Mouse (Mus musculus): Measurements from ENCODE around the gene Armc2. TPM values are rescaled to one million over a fixed set of nuclear protein-coding genes. Genes with fewer than 3 reads are reported as not detected.

Gene Armc2
- polyA plus RNA-seq, 1 experiment from 2014 or later, result 0.20 TPM

DNA sequence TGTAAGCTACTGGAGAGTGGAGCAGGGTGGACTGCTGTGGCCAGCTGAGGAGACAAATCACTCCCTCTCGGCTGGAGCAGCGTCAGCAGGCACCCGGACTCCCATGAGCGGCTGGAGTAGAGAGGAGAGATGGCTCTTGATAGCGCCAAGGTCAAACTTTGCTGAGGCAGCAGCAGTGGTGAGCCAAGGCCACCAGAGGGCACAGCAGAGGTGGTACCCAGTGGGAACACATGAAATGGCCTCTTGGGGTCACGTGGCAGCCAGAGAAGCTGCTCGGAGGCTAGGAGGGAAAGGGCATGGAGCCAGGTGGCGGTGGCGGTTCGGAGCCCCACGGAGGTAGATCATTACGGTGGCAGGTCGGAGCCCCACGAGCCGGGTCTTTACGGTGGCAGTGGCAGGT is 12.8 kb upstream of the Armc2 start:
- H3K4me3 ChIP-seq (ENCODE audit: low read depth, low read length), result peak overlapping the region; percentile 22; the same call in 1 of the 2 replicates
- peaks cover 8% of the 10 kb centered on the region for H3K4me1 ChIP-seq (ENCODE audit: control insufficient read depth, low read depth, low read length)
- WGBS (ENCODE audit: insufficient replicate concordance), result 5% methylated on average over 16 of the region's 16 CpGs
- no peaks in the 10 kb centered on the region for H3K36me3 ChIP-seq (ENCODE audit: control insufficient read depth, insufficient read depth)
- no peak overlapping the region for H3K27ac ChIP-seq (ENCODE audit: low read length)
- 0 out of 2 replicates have a peak overlapping the region, but pooled peaks have one; percentile 27 for H3K9ac ChIP-seq (ENCODE audit: low read depth, low read length)
- no peaks in the 10 kb centered on the region for H3K27me3 ChIP-seq (ENCODE audit: control insufficient read depth, insufficient read depth, low read depth, low read length)
- H3K9me3 ChIP-seq (replicated peaks; ENCODE audit: control insufficient read depth, low read length), result no peaks in the 10 kb centered on the region
- peak; percentile 75 for ATAC-seq (ENCODE audit: low read depth)
- H3K4me2 ChIP-seq (ENCODE audit: low read depth, low read length), result peak overlapping the region; percentile 45

DNA sequence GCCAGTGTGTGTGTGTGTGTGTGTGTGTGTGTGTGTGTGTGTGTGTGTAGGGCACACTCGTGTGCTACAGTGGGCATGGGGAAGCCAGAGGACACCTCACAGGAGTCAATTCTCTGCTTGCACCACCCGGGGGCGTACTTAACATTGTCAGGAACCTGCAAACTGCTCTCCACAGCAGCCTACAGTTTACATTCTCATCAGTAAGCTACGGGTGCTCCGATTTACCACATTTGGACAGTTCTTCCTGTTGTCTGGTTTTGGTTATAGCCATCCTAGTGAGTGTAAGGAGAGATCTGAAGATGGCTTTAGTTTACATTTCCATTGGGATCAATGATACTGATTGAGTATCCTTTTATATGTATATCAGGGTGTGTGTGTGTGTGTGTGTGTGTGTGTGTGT is 11.3 kb upstream of the Armc2 start:
- no peaks in the 10 kb centered on the region for H3K27me3 ChIP-seq (ENCODE audit: control insufficient read depth, insufficient read depth, low read depth, low read length)
- H3K36me3 ChIP-seq (ENCODE audit: control insufficient read depth, insufficient read depth), result no peaks in the 10 kb centered on the region
- no peaks in the 10 kb centered on the region for H3K9me3 ChIP-seq (replicated peaks; ENCODE audit: control insufficient read depth, low read length)
- H3K4me2 ChIP-seq (ENCODE audit: low read depth, low read length), result no peak overlapping the region
- 24% methylated on average over 5 of the region's 5 CpGs for WGBS (ENCODE audit: insufficient replicate concordance)
- H3K9ac ChIP-seq (ENCODE audit: low read depth, low read length), result no peak overlapping the region
- H3K27ac ChIP-seq (ENCODE audit: low read length), result no peak overlapping the region
- H3K4me3 ChIP-seq (ENCODE audit: low read depth, low read length), result no peak overlapping the region
- H3K4me1 ChIP-seq (ENCODE audit: control insufficient read depth, low read depth, low read length), result peaks cover 8% of the 10 kb centered on the region
- ATAC-seq (ENCODE audit: low read depth), result no peak

DNA sequence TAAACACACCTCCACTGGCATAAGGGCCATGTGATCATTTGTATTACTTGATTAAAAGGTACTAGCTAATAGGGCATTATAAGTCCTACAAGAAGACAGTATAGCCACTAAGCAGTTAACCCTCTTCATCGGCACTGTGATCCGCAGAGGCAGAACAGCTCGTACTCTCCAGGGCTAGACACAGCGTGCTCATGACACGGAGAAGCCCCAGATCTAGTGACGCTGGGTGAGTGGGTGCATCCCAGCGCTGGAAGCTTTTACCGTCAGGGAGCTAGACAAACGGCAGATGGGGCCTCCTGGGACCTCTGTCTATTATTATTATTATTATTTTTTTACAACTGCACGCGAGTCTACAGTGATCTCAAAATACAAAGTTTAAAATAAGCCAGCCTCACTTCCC is 9.1 kb upstream of the Armc2 start:
- H3K4me3 ChIP-seq (ENCODE audit: low read depth, low read length), result no peak overlapping the region
- H3K27me3 ChIP-seq (ENCODE audit: control insufficient read depth, insufficient read depth, low read depth, low read length), result no peaks in the 10 kb centered on the region
- no peak overlapping the region for H3K27ac ChIP-seq (ENCODE audit: low read length)
- 80% methylated on average over 11 of the region's 11 CpGs for WGBS (ENCODE audit: insufficient replicate concordance)
- peaks cover 8% of the 10 kb centered on the region for H3K4me1 ChIP-seq (ENCODE audit: control insufficient read depth, low read depth, low read length)
- no peak overlapping the region for H3K9ac ChIP-seq (ENCODE audit: low read depth, low read length)
- no peak overlapping the region for H3K4me2 ChIP-seq (ENCODE audit: low read depth, low read length)
- no peaks in the 10 kb centered on the region for H3K9me3 ChIP-seq (replicated peaks; ENCODE audit: control insufficient read depth, low read length)
- no peak for ATAC-seq (ENCODE audit: low read depth)
- H3K36me3 ChIP-seq (ENCODE audit: control insufficient read depth, insufficient read depth), result no peaks in the 10 kb centered on the region

DNA sequence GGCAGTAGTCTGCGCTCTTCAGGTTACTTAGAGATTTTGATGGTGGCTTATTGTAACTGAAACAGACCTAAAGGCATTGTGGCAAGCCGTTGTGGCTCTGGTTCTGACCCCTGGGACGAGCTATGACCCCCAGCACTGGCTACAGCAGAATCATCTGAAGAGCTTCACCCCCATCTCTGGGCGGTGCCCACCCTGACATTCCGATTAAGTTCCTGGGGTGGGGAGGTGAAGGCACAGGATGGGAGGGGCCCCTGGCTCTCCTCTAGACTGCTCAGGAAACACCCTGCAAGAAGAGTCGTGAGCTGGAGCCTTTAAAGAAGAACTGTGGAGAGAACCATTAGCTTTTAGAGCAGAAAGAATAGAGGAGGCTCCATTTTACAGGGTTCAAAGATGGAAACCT is 6.2 kb upstream of the Armc2 start:
- ATAC-seq (ENCODE audit: low read depth), result no peak
- Histone ChIP-seq H3K4me2 (ENCODE audit: low read depth, low read length) (no peak overlapping the region), H3K27ac (ENCODE audit: low read length) (no peak overlapping the region), H3K4me1 (ENCODE audit: control insufficient read depth, low read depth, low read length) (no peaks in the 10 kb centered on the region), H3K27me3 (ENCODE audit: control insufficient read depth, insufficient read depth, low read depth, low read length) (no peaks in the 10 kb centered on the region), H3K9me3 (replicated peaks; ENCODE audit: control insufficient read depth, low read length) (no peaks in the 10 kb centered on the region), H3K9ac (ENCODE audit: low read depth, low read length) (no peak overlapping the region), H3K36me3 (ENCODE audit: control insufficient read depth, insufficient read depth) (no peaks in the 10 kb centered on the region), H3K4me3 (ENCODE audit: low read depth, low read length) (no peak overlapping the region)
- WGBS (ENCODE audit: insufficient replicate concordance), result 46% methylated on average over 6 of the region's 6 CpGs

DNA sequence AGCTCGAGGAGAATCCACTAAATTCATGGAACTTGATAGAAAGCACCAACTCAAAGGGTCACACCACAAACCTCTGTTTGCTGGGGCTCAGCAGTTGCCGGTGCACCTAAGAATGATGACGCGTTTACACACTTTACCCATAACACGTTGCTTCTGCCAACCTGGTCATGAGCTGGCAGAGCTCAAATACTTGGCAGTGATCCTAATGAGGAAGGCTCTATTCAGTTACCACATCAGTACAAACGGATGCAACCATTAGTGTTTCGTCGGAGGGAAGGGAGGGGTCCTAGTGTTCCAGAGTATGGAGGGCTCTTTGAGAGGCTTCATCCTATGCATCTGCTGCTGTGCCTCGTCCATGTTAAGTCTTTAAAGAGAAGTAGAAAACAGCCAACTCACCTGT is 3.3 kb upstream of the Armc2 start:
- Histone ChIP-seq H3K9me3 (replicated peaks; ENCODE audit: control insufficient read depth, low read length) (no peaks in the 10 kb centered on the region), H3K27ac (ENCODE audit: low read length) (no peak overlapping the region), H3K4me1 (ENCODE audit: control insufficient read depth, low read depth, low read length) (peaks cover 11% of the 10 kb centered on the region), H3K4me3 (ENCODE audit: low read depth, low read length) (no peak overlapping the region), H3K27me3 (ENCODE audit: control insufficient read depth, insufficient read depth, low read depth, low read length) (peaks cover 10% of the 10 kb centered on the region), H3K36me3 (ENCODE audit: control insufficient read depth, insufficient read depth) (no peaks in the 10 kb centered on the region), H3K4me2 (ENCODE audit: low read depth, low read length) (no peak overlapping the region), H3K9ac (ENCODE audit: low read depth, low read length) (no peak overlapping the region)
- ATAC-seq (ENCODE audit: low read depth), result no peak
- WGBS (ENCODE audit: insufficient replicate concordance), result 68% methylated on average over 9 of the region's 9 CpGs

DNA sequence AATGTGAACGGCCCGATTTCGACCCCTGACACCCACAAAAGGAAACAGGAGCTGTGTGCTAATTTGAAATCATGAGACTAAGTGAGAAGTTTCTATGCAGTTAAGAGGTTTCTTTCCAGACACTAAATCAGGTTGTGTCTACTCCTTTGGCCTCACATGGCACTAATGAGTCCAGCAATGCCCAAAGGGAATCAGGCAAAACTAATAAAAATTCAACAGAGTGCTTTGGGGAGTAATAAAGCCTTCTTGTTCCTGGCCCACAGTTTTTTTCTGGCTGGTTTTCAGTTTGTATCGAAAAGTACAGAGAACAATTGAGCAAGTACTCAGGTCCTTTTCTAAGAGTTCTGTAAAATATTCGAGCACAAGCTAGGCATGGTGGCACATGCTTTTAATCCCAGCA is 4.2 kb downstream of the Armc2 start:
- Histone ChIP-seq H3K36me3 (ENCODE audit: control insufficient read depth, insufficient read depth) (no peaks in the 10 kb centered on the region), H3K9me3 (replicated peaks; ENCODE audit: control insufficient read depth, low read length) (no peaks in the 10 kb centered on the region), H3K27me3 (ENCODE audit: control insufficient read depth, insufficient read depth, low read depth, low read length) (peaks cover 10% of the 10 kb centered on the region), H3K4me2 (ENCODE audit: low read depth, low read length) (no peak overlapping the region), H3K4me3 (ENCODE audit: low read depth, low read length) (no peak overlapping the region), H3K27ac (ENCODE audit: low read length) (no peak overlapping the region), H3K4me1 (ENCODE audit: control insufficient read depth, low read depth, low read length) (peaks cover 11% of the 10 kb centered on the region), H3K9ac (ENCODE audit: low read depth, low read length) (no peak overlapping the region)
- no peak for ATAC-seq (ENCODE audit: low read depth)
- WGBS (ENCODE audit: insufficient replicate concordance), result 73% methylated on average over 5 of the region's 5 CpGs

DNA sequence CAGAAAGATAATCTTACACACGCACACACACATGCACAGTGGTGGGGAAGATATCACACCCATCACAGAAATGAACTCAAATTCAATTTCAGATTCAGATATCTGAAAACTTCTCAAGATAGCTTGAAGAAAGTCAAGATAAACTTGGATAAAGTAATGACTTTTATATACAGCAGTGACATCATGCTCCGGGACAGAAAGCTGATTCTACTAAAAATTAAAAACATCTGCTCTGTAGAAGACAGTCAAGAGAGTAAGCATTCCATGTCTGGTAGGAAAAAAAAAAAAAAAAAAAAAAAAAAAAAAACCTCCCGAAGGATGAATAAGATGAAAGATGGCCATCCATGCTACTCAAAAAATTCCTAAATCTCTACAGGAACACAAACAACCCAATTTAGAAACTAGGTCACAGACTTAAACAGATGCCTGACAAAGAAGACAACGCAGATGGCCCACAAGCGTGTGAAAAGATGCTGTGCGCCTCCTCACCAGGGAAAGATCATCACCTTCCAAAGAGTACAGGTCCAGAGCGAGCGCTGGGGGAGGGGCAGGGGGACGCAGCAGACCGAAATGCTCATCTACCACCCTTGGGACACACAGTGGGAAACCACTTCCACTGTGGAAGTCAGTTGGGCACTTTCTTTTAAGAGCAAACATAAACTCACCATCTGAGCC is 7.3 kb downstream of the Armc2 start:
- no peaks in the 10 kb centered on the region for H3K36me3 ChIP-seq (ENCODE audit: control insufficient read depth, insufficient read depth)
- no peaks in the 10 kb centered on the region; the same call in 1 of the 2 replicates for H3K27me3 ChIP-seq (ENCODE audit: control insufficient read depth, insufficient read depth, low read depth, low read length)
- no peaks in the 10 kb centered on the region for H3K4me1 ChIP-seq (ENCODE audit: control insufficient read depth, low read depth, low read length)
- H3K4me2 ChIP-seq (ENCODE audit: low read depth, low read length), result no peak overlapping the region
- ATAC-seq (ENCODE audit: low read depth), result no peak
- no peak overlapping the region for H3K9ac ChIP-seq (ENCODE audit: low read depth, low read length)
- 72% methylated on average over 10 of the region's 10 CpGs for WGBS (ENCODE audit: insufficient replicate concordance)
- H3K4me3 ChIP-seq (ENCODE audit: low read depth, low read length), result no peak overlapping the region
- H3K27ac ChIP-seq (ENCODE audit: low read length), result no peak overlapping the region
- no peaks in the 10 kb centered on the region for H3K9me3 ChIP-seq (replicated peaks; ENCODE audit: control insufficient read depth, low read length)

DNA sequence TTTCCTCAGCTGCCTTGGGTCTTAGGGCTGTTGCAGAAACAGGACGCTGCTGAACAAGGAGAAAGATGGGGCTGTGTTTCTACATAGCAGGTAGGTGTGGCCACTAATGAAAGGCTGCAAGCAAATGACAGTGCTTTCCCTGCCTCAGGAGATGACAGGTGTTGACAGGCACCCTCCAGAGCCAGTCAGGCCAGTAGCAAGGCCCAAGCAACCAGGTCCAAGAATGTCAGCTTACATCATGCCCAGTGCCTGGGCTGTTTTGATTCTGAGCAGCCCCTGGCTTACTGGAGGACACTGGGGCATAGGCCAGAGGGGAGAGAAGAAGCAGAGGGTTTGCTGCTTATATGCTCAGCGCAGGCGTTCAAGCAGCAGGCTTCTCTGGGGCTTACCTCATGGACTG is 13.0 kb downstream of the Armc2 start:
- Histone ChIP-seq H3K9ac (ENCODE audit: low read depth, low read length) (no peak overlapping the region), H3K9me3 (replicated peaks; ENCODE audit: control insufficient read depth, low read length) (no peaks in the 10 kb centered on the region), H3K27ac (ENCODE audit: low read length) (no peak overlapping the region), H3K4me1 (ENCODE audit: control insufficient read depth, low read depth, low read length) (no peaks in the 10 kb centered on the region), H3K36me3 (ENCODE audit: control insufficient read depth, insufficient read depth) (no peaks in the 10 kb centered on the region), H3K4me2 (ENCODE audit: low read depth, low read length) (no peak overlapping the region), H3K27me3 (ENCODE audit: control insufficient read depth, insufficient read depth, low read depth, low read length) (no peaks in the 10 kb centered on the region), H3K4me3 (ENCODE audit: low read depth, low read length) (no peak overlapping the region)
- ATAC-seq (ENCODE audit: low read depth), result no peak
- WGBS (ENCODE audit: insufficient replicate concordance), result 70% methylated on average over 3 of the region's 3 CpGs

DNA sequence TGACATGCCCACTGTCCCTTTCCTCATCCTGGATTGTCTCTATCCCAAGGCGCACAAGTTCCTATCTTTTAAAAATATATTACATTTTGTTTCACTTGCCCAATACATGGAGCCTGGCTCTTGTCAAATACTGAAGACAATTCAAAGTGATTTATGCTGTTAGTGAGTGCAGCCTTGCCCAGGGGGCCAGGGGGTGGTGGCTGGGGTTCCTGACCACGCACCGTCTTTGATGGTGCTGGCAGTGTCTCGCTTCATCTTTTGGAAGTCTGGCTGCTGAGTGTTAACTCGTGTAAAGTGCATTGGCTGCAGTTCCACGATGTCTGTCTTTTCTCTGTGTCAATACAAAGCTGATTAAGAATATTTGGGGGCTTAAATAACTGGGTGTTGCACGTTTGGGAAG is 13.6 kb downstream of the Armc2 start:
- Histone ChIP-seq H3K4me2 (ENCODE audit: low read depth, low read length) (no peak overlapping the region), H3K27me3 (ENCODE audit: control insufficient read depth, insufficient read depth, low read depth, low read length) (no peaks in the 10 kb centered on the region), H3K4me3 (ENCODE audit: low read depth, low read length) (no peak overlapping the region), H3K9me3 (replicated peaks; ENCODE audit: control insufficient read depth, low read length) (no peaks in the 10 kb centered on the region), H3K27ac (ENCODE audit: low read length) (no peak overlapping the region), H3K4me1 (ENCODE audit: control insufficient read depth, low read depth, low read length) (no peaks in the 10 kb centered on the region), H3K36me3 (ENCODE audit: control insufficient read depth, insufficient read depth) (no peaks in the 10 kb centered on the region), H3K9ac (ENCODE audit: low read depth, low read length) (no peak overlapping the region)
- 58% methylated on average over 7 of the region's 7 CpGs for WGBS (ENCODE audit: insufficient replicate concordance)
- ATAC-seq (ENCODE audit: low read depth), result no peak

Data from liver, embryonic 16.5 days (tissue).